Mouse (Mus musculus): ENCODE measurements at regions not wholly inside any gene's neighbourhood (a gene's known extent, or its start where the extent isn't known, plus 50 kb on each side); places are given as distances from the start of the nearest gene placed in this dataset.

GRCm38 (mm10) chr2:147803102-147803501, 243.7 kb downstream of the Foxa2 start:
- DNase-seq (ENCODE audit: low read depth), result no peak

GRCm38 (mm10) chr2:147791434-147791833, 255.3 kb downstream of the Foxa2 start:
- no peak for DNase-seq (ENCODE audit: low read depth)

GRCm38 (mm10) chr2:147789877-147790276, 256.9 kb downstream of the Foxa2 start:
- no peak for DNase-seq (ENCODE audit: low read depth)

GRCm38 (mm10) chr2:147789268-147789667, 257.5 kb downstream of the Foxa2 start:
- no peak for DNase-seq (ENCODE audit: low read depth)

- no peak for DNase-seq (ENCODE audit: low read depth)
These were observed 258.8 kb downstream of the Foxa2 start for GRCm38 (mm10) chr2:147788001-147788400.

GRCm38 (mm10) chr2:147782496-147782895, 264.3 kb downstream of the Foxa2 start:
- no peak for DNase-seq (ENCODE audit: low read depth)

- no peak for DNase-seq (ENCODE audit: low read depth)
These were observed 270.5 kb downstream of the Foxa2 start for GRCm38 (mm10) chr2:147776316-147776715.

- DNase-seq (ENCODE audit: low read depth), result no peak
These were observed 274.2 kb downstream of the Foxa2 start for GRCm38 (mm10) chr2:147772579-147772978.

GRCm38 (mm10) chr2:147753089-147753488, 293.7 kb downstream of the Foxa2 start:
- DNase-seq (ENCODE audit: low read depth), result no peak

- no peak for DNase-seq (ENCODE audit: low read depth)
These were observed 294.9 kb downstream of the Foxa2 start for GRCm38 (mm10) chr2:147751831-147752230.

- DNase-seq (ENCODE audit: low read depth), result no peak
These were observed 298.8 kb downstream of the Foxa2 start for GRCm38 (mm10) chr2:147748006-147748405.

- DNase-seq (ENCODE audit: low read depth), result no peak
These were observed 302.9 kb downstream of the Foxa2 start for GRCm38 (mm10) chr2:147743908-147744307.

- DNase-seq (ENCODE audit: low read depth), result peak; percentile 5
These were observed 308.4 kb downstream of the Foxa2 start for GRCm38 (mm10) chr2:147738307-147738872.

- no peak for DNase-seq (ENCODE audit: low read depth)
These were observed 319.4 kb downstream of the Foxa2 start for GRCm38 (mm10) chr2:147727396-147727795.

GRCm38 (mm10) chr2:147718936-147719335, 327.8 kb downstream of the Foxa2 start:
- DNase-seq (ENCODE audit: low read depth), result no peak

- no peak for DNase-seq (ENCODE audit: low read depth)
These were observed 329.3 kb downstream of the Foxa2 start for GRCm38 (mm10) chr2:147717484-147717947.

GRCm38 (mm10) chr2:147715791-147716190, 331.0 kb downstream of the Foxa2 start:
- no peak for DNase-seq (ENCODE audit: low read depth)

- no peak for DNase-seq (ENCODE audit: low read depth)
These were observed 336.0 kb downstream of the Foxa2 start for GRCm38 (mm10) chr2:147710593-147711265.

GRCm38 (mm10) chr2:147709799-147710198, 337.0 kb downstream of the Foxa2 start:
- no peak for DNase-seq (ENCODE audit: low read depth)

- DNase-seq (ENCODE audit: low read depth), result no peak
These were observed 339.6 kb downstream of the Foxa2 start for GRCm38 (mm10) chr2:147707156-147707555.

GRCm38 (mm10) chr2:147703981-147704380, 342.3 kb downstream of the Pax1 start:
- DNase-seq (ENCODE audit: low read depth), result no peak

GRCm38 (mm10) chr2:147702330-147703063, 340.8 kb downstream of the Pax1 start:
- no peak for DNase-seq (ENCODE audit: low read depth)

- no peak for DNase-seq (ENCODE audit: low read depth)
These were observed 337.9 kb downstream of the Pax1 start for GRCm38 (mm10) chr2:147699524-147700081.

Data from naive thymus-derived CD4-positive, alpha-beta T cell, adult 2 months (primary cell).